Mouse (Mus musculus) erythroblast, embryonic 14.5 days (primary cell): Measurements from ENCODE around the gene Nmt1.

Source experiments
- GATA1 ChIP-seq: IDR thresholded peaks from 2 replicates; pipeline ENCODE4 v1.6.1; 2012; ENCODE audit warnings: low read length, inconsistent platforms, mixed read lengths
- TAL1 ChIP-seq: IDR thresholded peaks from 3 replicates; pipeline ENCODE4 v1.6.1; 2012; ENCODE audit warnings: low read length, inconsistent platforms, mixed read lengths

DNA sequence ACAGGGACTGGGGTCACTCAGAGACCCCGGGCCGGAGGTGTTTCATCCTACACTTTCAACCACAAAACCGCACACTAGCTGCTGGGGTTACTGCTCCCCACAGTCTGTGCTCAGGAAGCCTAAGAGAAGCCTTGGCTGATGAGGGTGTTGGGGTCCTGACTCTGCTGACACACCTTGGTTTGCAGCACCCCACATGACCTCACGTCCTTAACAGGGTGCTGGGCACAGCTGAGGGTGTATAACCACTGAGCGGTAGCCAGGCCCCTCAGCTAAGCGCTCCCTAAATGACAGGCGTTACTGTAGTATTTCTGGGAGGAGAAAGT lies 29.8 kb upstream of the Nmt1 start:
- TF ChIP-seq TAL1 (no peak), GATA1 (no peak)
